Mouse (Mus musculus) liver, embryonic 14.5 days (tissue): Measurements from ENCODE around the gene Rps11. TPM values are rescaled to one million over a fixed set of nuclear protein-coding genes. Genes with fewer than 3 reads are reported as not detected.

Experiments
- ATAC-seq: fragments of 200-750 bp; cut with Nextera tagmentation; 2 replicates; pipeline ENCODE4 v1.8.0; 2017; ENCODE audit warnings: moderate number of reproducible peaks, mild to moderate bottlenecking, moderate library complexity; ENCODE audit not compliant: insufficient read depth
- DNase-seq, 3 experiments: peaks; one replicate each; pipeline ENCODE4 v3.0.0-alpha.2; 2012 to 2013; ENCODE audit warnings: low read depth in 3 of 3, low spot score in 3 of 3
- H3K27ac ChIP-seq: fragments of 300-500 bp; sonication (generic); 2 replicates; pipeline ENCODE4 v1.5.1; 2014; ENCODE audit warnings: moderate library complexity, mild to moderate bottlenecking, control low read depth, inconsistent platforms
- H3K27me3 ChIP-seq: fragments of 300-500 bp; sonication (generic); 2 replicates; pipeline ENCODE4 v1.6.1; 2014; ENCODE audit warnings: mild to moderate bottlenecking, low read length, moderate library complexity; ENCODE audit not compliant: control insufficient read depth, insufficient read depth
- H3K36me3 ChIP-seq: fragments of 300-500 bp; sonication (generic); replicated peaks from 2 replicates; pipeline ENCODE4 v1.6.1; 2014; ENCODE audit warnings: low read depth; ENCODE audit not compliant: control insufficient read depth, insufficient read depth
- H3K4me1 ChIP-seq, 2 experiments: fragments of 200-500 bp in 1 of 2; fragments of 300-500 bp in 1 of 2; sonication (generic) in 1 of 2; replicated peaks; 2 replicates each; pipeline ENCODE4 v1.6.1; 2012 to 2014; ENCODE audit warnings: antibody characterized with exemption in 1 of 2, inconsistent platforms in 1 of 2, low read length in 1 of 2; ENCODE audit not compliant: control insufficient read depth in 2 of 2, insufficient read depth in 2 of 2
- H3K4me2 ChIP-seq: fragments of 300-500 bp; sonication (generic); 2 replicates; pipeline ENCODE4 v1.6.1; 2014; ENCODE audit warnings: low read depth, mild to moderate bottlenecking, control low read depth, moderate library complexity
- H3K4me3 ChIP-seq, 2 experiments: fragments of 200-500 bp in 1 of 2; fragments of 300-500 bp in 1 of 2; sonication (generic) in 1 of 2; 2 replicates each; pipeline ENCODE4 v1.5.1; 2012 to 2014; ENCODE audit warnings: low read depth in 2 of 2, low read length in 2 of 2, mild to moderate bottlenecking in 2 of 2, control low read depth in 1 of 2, inconsistent platforms in 1 of 2, moderate library complexity in 1 of 2; ENCODE audit not compliant: insufficient read depth in 1 of 2
- H3K9ac ChIP-seq: fragments of 300-500 bp; sonication (generic); replicated peaks from 2 replicates; pipeline ENCODE4 v1.6.1; 2014; ENCODE audit warnings: mild to moderate bottlenecking, control low read depth, moderate library complexity
- H3K9me3 ChIP-seq: fragments of 300-500 bp; sonication (generic); 2 replicates; pipeline ENCODE4 v1.6.1; 2016; ENCODE audit warnings: low read length, mixed read lengths; ENCODE audit not compliant: control insufficient read depth
- CTCF ChIP-seq: IDR thresholded peaks from 2 replicates; pipeline ENCODE4 v1.5.1; 2016; ENCODE audit warnings: antibody characterized with exemption, low read depth, control low read depth
- EP300 ChIP-seq: IDR thresholded peaks from 2 replicates; pipeline ENCODE4 v1.6.1; 2016; ENCODE audit warnings: antibody characterized with exemption, low read depth
- WGBS: fragments of 180-500 bp; shearing (Covaris S2); extraction: QIAGEN DNeasy Blood & Tissue Kit; methylation state at CpG from one replicate; pipeline ENCODE4 v1.1.7; 2014; ENCODE audit not compliant: insufficient replicate concordance; 5-methylcytosine and 5-hydroxymethylcytosine counted together
- polyA plus RNA-seq, 2 experiments: library from polyadenylated mRNA; depleted of rRNA in 1 of 2; stranded (reverse) in 1 of 2; unstranded in 1 of 2; fragments of >200 nt; fragmentation: Nextera tagmentation in 1 of 2; extraction: Ambion mirVana in 1 of 2; gene quantifications; 2 replicates each; pipeline versions ENCODE4 v1.2.1 to v1.2.3; 2012 to 2014

Rps11 gene
- polyA plus RNA-seq, 2 experiments, result 366 to 989 TPM

- 60% methylated on average over 6 of the region's 6 CpGs for WGBS
- TF ChIP-seq CTCF (no peak), EP300 (no peak)
- peaks cover 9 to 20% of the 10 kb centered on the region in 2 experiments; a peak in 3 of 4 replicates for H3K4me1 ChIP-seq
Measured at GRCm38 (mm10) chr7:45095367-45095766, 28.9 kb downstream of the Rps11 start.

DNA sequence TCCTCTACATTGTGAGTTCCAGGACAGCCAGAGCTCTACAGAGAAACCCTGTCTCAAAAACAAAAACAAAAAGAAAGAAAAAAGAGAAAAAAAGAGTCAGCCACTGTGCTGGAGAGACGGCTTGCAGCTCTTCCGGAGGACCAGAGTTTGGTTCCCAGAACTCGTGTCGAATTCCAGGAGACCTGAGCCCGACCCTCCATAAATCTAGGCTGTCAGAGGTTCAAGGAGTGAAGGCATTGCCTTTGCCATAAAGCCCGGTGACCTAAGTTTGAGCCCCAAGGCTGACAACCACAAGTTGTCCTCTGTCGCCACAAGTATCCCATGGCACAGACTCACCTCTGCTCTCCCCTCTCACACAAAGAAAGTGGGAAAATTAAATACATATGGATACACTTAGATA lies 30.1 kb downstream of the Rps11 start:
- TF ChIP-seq CTCF (no peak), EP300 (no peak)
- no peak overlapping the region for H3K4me2 ChIP-seq
- no peaks in the 10 kb centered on the region for H3K9me3 ChIP-seq
- no peaks in the 10 kb centered on the region for H3K36me3 ChIP-seq
- no peak overlapping the region for H3K4me3 ChIP-seq
- ATAC-seq, result no peak
- 46% methylated on average over 7 of the region's 7 CpGs for WGBS
- H3K4me1 ChIP-seq, result peaks cover 9 to 21% of the 10 kb centered on the region in 2 experiments; a peak in 3 of 4 replicates
- DNase-seq, result no peak
- no peak overlapping the region for H3K9ac ChIP-seq
- no peaks in the 10 kb centered on the region for H3K27me3 ChIP-seq
- H3K27ac ChIP-seq, result no peak overlapping the region

More at GRCm38 (mm10) chr7:45095367-45095766, 28.9 kb downstream of the Rps11 start:
- Histone ChIP-seq H3K4me3 (no peak overlapping the region), H3K27me3 (no peaks in the 10 kb centered on the region), H3K9me3 (no peaks in the 10 kb centered on the region), H3K27ac (no peak overlapping the region), H3K9ac (no peak overlapping the region), H3K36me3 (no peaks in the 10 kb centered on the region), H3K4me2 (no peak overlapping the region)
- ATAC-seq (no peak), DNase-seq (no peak)

DNA sequence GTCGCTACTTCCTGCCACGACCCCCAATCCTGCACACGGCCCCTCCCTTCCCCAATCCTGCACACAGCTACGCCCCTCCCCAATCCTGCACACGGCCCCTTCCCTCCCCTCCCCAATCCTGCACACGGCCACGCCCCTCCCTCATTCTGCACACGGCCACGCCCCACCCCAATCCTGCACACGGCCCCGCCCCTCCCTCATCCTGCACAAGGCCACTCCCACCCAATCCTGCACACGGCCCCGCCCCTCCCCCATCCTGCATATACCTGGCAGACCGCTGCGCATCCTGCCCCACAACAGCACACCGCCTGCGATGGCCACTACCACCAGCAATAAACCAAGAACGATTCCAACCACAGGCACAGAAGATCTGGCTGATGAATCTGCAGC lies 30.7 kb downstream of the Rps11 start:
- Histone ChIP-seq H3K27ac (no peak overlapping the region), H3K9me3 (no peaks in the 10 kb centered on the region), H3K4me2 (no peak overlapping the region), H3K4me3 (no peak overlapping the region), H3K36me3 (no peaks in the 10 kb centered on the region), H3K4me1 (peaks cover 9 to 21% of the 10 kb centered on the region in 2 experiments; a peak in 3 of 4 replicates), H3K27me3 (no peaks in the 10 kb centered on the region), H3K9ac (no peak overlapping the region)
- WGBS, result 17% methylated on average over 18 of the region's 18 CpGs
- ATAC-seq, result no peak
- TF ChIP-seq CTCF (no peak), EP300 (no peak)
- DNase-seq, result no peak

DNA sequence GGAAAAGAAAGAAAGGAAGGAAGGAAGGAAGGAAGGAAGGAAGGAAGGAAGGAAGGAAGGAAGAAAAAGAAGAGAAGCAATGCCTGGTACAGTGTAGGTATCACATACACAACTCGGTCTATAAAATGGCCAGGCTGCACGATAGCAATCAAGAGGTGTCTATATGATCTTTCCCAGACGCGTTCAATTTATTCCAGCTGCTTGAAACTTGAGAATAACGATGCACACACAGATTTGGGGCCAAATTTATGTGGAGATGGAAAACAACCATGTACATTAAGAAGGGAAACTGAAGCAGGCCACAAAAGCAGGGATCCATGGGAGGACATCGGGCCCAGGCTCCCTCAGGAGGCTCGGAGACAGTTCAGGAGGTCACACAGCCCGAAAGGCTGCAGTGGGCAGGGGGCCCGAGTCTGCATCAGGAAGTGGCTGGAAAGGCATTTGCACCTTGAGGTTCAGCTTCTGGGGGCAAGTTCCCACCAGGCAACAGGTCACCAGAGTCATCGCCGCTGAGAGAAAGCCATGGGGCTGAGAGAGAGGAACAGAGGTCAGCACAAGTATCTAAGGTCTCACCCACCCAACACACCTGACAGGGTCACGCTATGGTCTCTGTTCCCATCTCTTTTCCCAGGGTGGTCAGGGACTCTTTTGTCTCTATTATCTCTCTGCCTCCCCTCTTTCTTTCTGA lies 31.3 kb downstream of the Rps11 start:
- Histone ChIP-seq H3K36me3 (no peaks in the 10 kb centered on the region), H3K9ac (no peak overlapping the region), H3K27ac (no peak overlapping the region), H3K27me3 (no peaks in the 10 kb centered on the region), H3K9me3 (no peaks in the 10 kb centered on the region), H3K4me1 (peaks cover 9 to 21% of the 10 kb centered on the region in 2 experiments; a peak in 3 of 4 replicates), H3K4me2 (no peak overlapping the region; the same call in 1 of the 2 replicates), H3K4me3 (no peak overlapping the region)
- DNase-seq (no peak), ATAC-seq (no peak)
- WGBS, result 37% methylated on average over 12 of the region's 12 CpGs
- TF ChIP-seq CTCF (no peak), EP300 (no peak)

GRCm38 (mm10) chr7:45092048-45092447 lies 32.2 kb downstream of the Rps11 start, which contains the start of gene Rcn3:
Gene Rcn3, minus strand, starts transcription at chr7:45092221.
- peaks cover 9 to 21% of the 10 kb centered on the region in 2 experiments; a peak in 3 of 4 replicates for H3K4me1 ChIP-seq
- H3K27ac ChIP-seq, result no peak within 1 kb of the TSS
- no peaks in the 10 kb centered on the region for H3K36me3 ChIP-seq

More at GRCm38 (mm10) chr7:45092048-45092447, 32.2 kb downstream of the Rps11 start, which contains the start of gene Rcn3:
- under 1% methylated on average over 16 of the region's 16 CpGs for WGBS
- Histone ChIP-seq H3K27me3 (no peaks in the 10 kb centered on the region), H3K9me3 (no peaks in the 10 kb centered on the region), H3K9ac (peak within 1 kb of the TSS; percentile 15), H3K4me2 (peak within 1 kb of the TSS; percentile 78), H3K4me3 (peak within 1 kb of the TSS; percentile 45 to 59)
- ATAC-seq, result peak; percentile 81
- peak; percentile 56 to 66 (median 60) for DNase-seq
- TF ChIP-seq CTCF (no peak), EP300 (no peak)
